Mouse (Mus musculus): ENCODE data around the gene Hist1h4h. TPM values are rescaled to one million over a fixed set of nuclear protein-coding genes. Genes with fewer than 3 reads are reported as not detected.

The Hist1h4h gene
- total and polyA plus RNA-seq, 3 experiments = 9.9 to 5,753 TPM; not detected in 1

GRCm38 (mm10) chr13:23502031-23502567, 28.8 kb upstream of the Hist1h4h start:
- Histone ChIP-seq H3K4me3 (ENCODE audit: control insufficient read depth in 1 of 2, insufficient read depth in 1 of 2, low read depth in 2 of 2, low read length in 2 of 2) (peak overlapping the region; percentile 62 to 66), H3K9me3 (replicated peaks; ENCODE audit: insufficient read depth, low read length) (no peaks in the 10 kb centered on the region), H3K27me3 (ENCODE audit: control insufficient read depth in 1 of 2, insufficient read depth in 2 of 2, low read length in 2 of 2) (no peaks in the 10 kb centered on the region), H3K4me1 (ENCODE audit: control insufficient read depth in 1 of 2, insufficient read depth in 2 of 2, low read length in 2 of 2) (peaks cover 0 to 12% of the 10 kb centered on the region in 2 experiments; a peak in 1 of 4 replicates), H3K27ac (ENCODE audit: control insufficient read depth, low read depth, low read length) (peak overlapping the region; percentile 21; the same call in 1 of the 2 replicates), H3K9ac (ENCODE audit: control insufficient read depth, low read depth, low read length, poor library complexity, severe bottlenecking) (peak overlapping the region; percentile 53), H3K79me2 (ENCODE audit: control insufficient read depth, insufficient read depth, low read length, poor library complexity) (no peaks in the 10 kb centered on the region), H3K36me3 (ENCODE audit: control insufficient read depth in 1 of 2, insufficient read depth in 2 of 2, low read length in 2 of 2) (peaks cover 0 to 17% of the 10 kb centered on the region in 2 experiments; a peak in 2 of 4 replicates)
- DNase-seq (ENCODE audit: low read depth, low spot score) = peak; percentile 78
- TF ChIP-seq ZKSCAN1 (IDR thresholded peaks at IDR 0.05; ENCODE audit: low read depth, low read length) (no peak), RAD21 (IDR thresholded peaks at IDR 0.05; ENCODE audit: low read depth, low read length) (no peak), TBP (IDR thresholded peaks at IDR 0.05; ENCODE audit: low read depth, low read length) (0 out of 2 replicates have a peak, but pooled peaks have one; percentile 38), HCFC1 (IDR thresholded peaks at IDR 0.05; ENCODE audit: low read depth, low read length) (no peak), NELFE (IDR thresholded peaks at IDR 0.05; ENCODE audit: low read depth, low read length) (no peak)

- H3K4me1 ChIP-seq (ENCODE audit: control insufficient read depth in 1 of 2, insufficient read depth in 2 of 2, low read length in 2 of 2) = peaks cover 0 to 10% of the 10 kb centered on the region in 2 experiments; a peak in 1 of 4 replicates
- no peaks in the 10 kb centered on the region for H3K79me2 ChIP-seq (ENCODE audit: control insufficient read depth, insufficient read depth, low read length, poor library complexity)
- H3K27me3 ChIP-seq (ENCODE audit: control insufficient read depth in 1 of 2, insufficient read depth in 2 of 2, low read length in 2 of 2) = no peaks in the 10 kb centered on the region
- TF ChIP-seq HCFC1 (IDR thresholded peaks at IDR 0.05; ENCODE audit: low read depth, low read length) (no peak), EP300 (IDR thresholded peaks at IDR 0.05; ENCODE audit: low read depth in 1 of 2, low read length in 2 of 2) (no peak), ZNF384 (IDR thresholded peaks at IDR 0.05; ENCODE audit: low read depth, low read length) (no peak), CHD2 (IDR thresholded peaks at IDR 0.05; ENCODE audit: low read length) (no peak), NELFE (IDR thresholded peaks at IDR 0.05; ENCODE audit: low read depth, low read length) (no peak), MXI1 (IDR thresholded peaks at IDR 0.05; ENCODE audit: low read depth, low read length) (no peak), SMC3 (IDR thresholded peaks at IDR 0.05; ENCODE audit: low read depth, low read length) (no peak), MAZ (IDR thresholded peaks at IDR 0.05; ENCODE audit: low read depth, low read length) (no peak), SIN3A (IDR thresholded peaks at IDR 0.05; ENCODE audit: low read length) (no peak), MAX (IDR thresholded peaks at IDR 0.05; ENCODE audit: low read length) (no peak), POLR2AphosphoS2 (IDR thresholded peaks at IDR 0.05; ENCODE audit: low read length) (no peak), CTCF (IDR thresholded peaks at IDR 0.05 in 2 of 3, conservative IDR thresholded peaks at IDR 0.05 in 1 of 3; ENCODE audit: control insufficient read depth in 1 of 3, insufficient read depth in 1 of 3, low read depth in 2 of 3, low read length in 3 of 3, poor library complexity in 1 of 3, severe bottlenecking in 1 of 3) (no peak), TBP (IDR thresholded peaks at IDR 0.05; ENCODE audit: low read depth, low read length) (no peak), CHD1 (IDR thresholded peaks at IDR 0.05; ENCODE audit: low read depth, low read length) (no peak), GABPA (IDR thresholded peaks at IDR 0.05; ENCODE audit: low read depth, low read length) (no peak)
- H3K36me3 ChIP-seq (ENCODE audit: control insufficient read depth in 1 of 2, insufficient read depth in 2 of 2, low read length in 2 of 2) = peaks cover 0 to 12% of the 10 kb centered on the region in 2 experiments; a peak in 2 of 4 replicates
- peak overlapping the region; percentile 38; the same call in 1 of the 2 replicates for H3K9ac ChIP-seq (ENCODE audit: control insufficient read depth, low read depth, low read length, poor library complexity, severe bottlenecking)
- no peak overlapping the region for H3K27ac ChIP-seq (ENCODE audit: control insufficient read depth, low read depth, low read length)
- H3K4me3 ChIP-seq (ENCODE audit: control insufficient read depth in 1 of 2, insufficient read depth in 1 of 2, low read depth in 2 of 2, low read length in 2 of 2) = peak overlapping the region; percentile 4 to 43; a peak in 3 of 4 replicates
- no peaks in the 10 kb centered on the region for H3K9me3 ChIP-seq (replicated peaks; ENCODE audit: insufficient read depth, low read length)
- DNase-seq (ENCODE audit: low read depth, low spot score) = peak; percentile 43
Observed at GRCm38 (mm10) chr13:23502916-23503315, 27.9 kb upstream of the Hist1h4h start.
